Mouse (Mus musculus): ENCODE results near the gene Nfe2l2.
"Not testable (repeated sequence)": the region's sequence is repeated elsewhere in the genome, so short reads cannot be mapped to it uniquely, and the experiment has no call there.

GRCm38 (mm10) chr2:75642312-75642711 is 62.1 kb downstream of the Nfe2l2 start:
- not testable (repeated sequence) for TF ChIP-seq POLR2A, CTCF (IDR thresholded peaks at IDR 0.05; ENCODE audit: insufficient read depth, low read depth, low read length)
